Mouse (Mus musculus) thymus, adult 2 months (tissue): ENCODE results near the gene Gpr176.

Source experiments
- CTCF ChIP-seq: fragments of 200-500 bp; IDR thresholded peaks from 2 replicates; pipeline ENCODE4 v1.5.1; 2012; ENCODE audit warnings: mild to moderate bottlenecking, control low read depth, low read length, moderate library complexity, borderline replicate concordance; ENCODE audit not compliant: control insufficient read depth, poor library complexity, insufficient read depth; ENCODE audit errors: extremely low read depth
- POLR2A ChIP-seq: fragments of 200-500 bp; IDR thresholded peaks from 2 replicates; pipeline ENCODE4 v1.6.1; 2012; ENCODE audit warnings: mild to moderate bottlenecking, low read length, control low read depth, moderate library complexity; ENCODE audit not compliant: control insufficient read depth, poor library complexity, insufficient read depth; ENCODE audit errors: extremely low read depth

DNA sequence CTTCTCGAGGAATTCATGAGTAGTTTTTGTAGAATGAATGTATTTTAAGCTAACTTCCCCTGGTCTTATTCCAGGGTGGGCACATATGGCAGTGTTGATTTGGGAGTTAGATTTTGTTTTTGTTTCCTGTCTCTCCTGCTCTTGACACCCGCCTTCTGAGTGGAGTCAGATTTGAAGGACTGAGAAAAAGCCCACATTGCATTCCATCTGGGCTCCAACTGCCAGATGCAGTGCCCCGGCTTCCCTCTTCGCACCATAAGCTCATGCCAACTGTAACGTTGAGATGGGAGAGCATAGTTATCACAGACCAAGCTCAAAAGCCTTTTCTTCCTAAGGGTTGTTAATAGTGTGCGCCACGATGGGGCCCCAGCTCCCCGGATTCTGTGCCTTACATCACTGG lies 110.5 kb downstream of the Gpr176 start:
- TF ChIP-seq CTCF (no peak), POLR2A (no peak)
